Mouse (Mus musculus) heart, postnatal 10 days (tissue): ENCODE data around the gene Apol9b. TPM values are rescaled to one million over a fixed set of nuclear protein-coding genes. Genes with fewer than 3 reads are reported as not detected.
A peak's percentile ranks its signal among the peaks of the same experiment; 100 is the strongest.
"Not testable (repeated sequence)": the region's sequence is repeated elsewhere in the genome, so short reads cannot be mapped to it uniquely, and the experiment has no call there.

Experiments
- DNase-seq, 2 experiments: peaks; one replicate each; pipeline ENCODE4 v3.0.0; 2021
- intact Hi-C: fragments of 180-260 bp; cut with DNase I; formaldehyde crosslinking; loops from one replicate; pipeline ENCODE4 v1.15.1; 2025
- total RNA-seq, 2 experiments: library from RNA; stranded (reverse); gene quantifications; 2 replicates each; pipeline ENCODE4 v1.2.3; 2021

Gene Apol9b
- not detected for total RNA-seq

DNA sequence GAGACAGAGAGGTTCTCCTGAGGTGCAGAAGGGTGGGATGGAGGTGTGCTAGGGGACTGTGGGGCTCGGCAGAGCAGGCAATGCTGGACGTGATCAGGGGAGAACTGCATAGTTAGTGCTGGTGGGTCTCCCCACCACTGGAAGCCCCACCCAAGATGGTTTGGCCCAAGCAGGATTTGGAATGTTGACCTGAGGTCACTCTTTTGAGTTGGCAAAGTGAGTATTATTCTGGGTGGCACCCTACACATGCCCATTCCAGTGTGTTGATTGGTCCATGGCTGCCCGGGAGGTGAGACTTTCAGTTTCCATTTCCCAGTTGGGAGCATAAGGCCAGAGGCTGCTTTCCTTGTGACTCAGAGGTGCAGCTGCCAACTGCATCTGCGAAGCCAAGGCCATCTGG lies at the start of gene Apol9b:
Apol9b (plus strand) TSS at position 301 of the 400 bp plus-strand sequence.
- DNase-seq, intact Hi-C loops: not testable (repeated sequence)

GRCm38 (mm10) chr15:77683944-77684343 lies 44.9 kb upstream of the Apol9b start:
- intact Hi-C loops: loop anchor here (5.0 kb wide), 1 partner anchor 162 kb away; no protein-coding TSS in a partner anchor
- DNase-seq: peak; percentile 28 to 57

DNA sequence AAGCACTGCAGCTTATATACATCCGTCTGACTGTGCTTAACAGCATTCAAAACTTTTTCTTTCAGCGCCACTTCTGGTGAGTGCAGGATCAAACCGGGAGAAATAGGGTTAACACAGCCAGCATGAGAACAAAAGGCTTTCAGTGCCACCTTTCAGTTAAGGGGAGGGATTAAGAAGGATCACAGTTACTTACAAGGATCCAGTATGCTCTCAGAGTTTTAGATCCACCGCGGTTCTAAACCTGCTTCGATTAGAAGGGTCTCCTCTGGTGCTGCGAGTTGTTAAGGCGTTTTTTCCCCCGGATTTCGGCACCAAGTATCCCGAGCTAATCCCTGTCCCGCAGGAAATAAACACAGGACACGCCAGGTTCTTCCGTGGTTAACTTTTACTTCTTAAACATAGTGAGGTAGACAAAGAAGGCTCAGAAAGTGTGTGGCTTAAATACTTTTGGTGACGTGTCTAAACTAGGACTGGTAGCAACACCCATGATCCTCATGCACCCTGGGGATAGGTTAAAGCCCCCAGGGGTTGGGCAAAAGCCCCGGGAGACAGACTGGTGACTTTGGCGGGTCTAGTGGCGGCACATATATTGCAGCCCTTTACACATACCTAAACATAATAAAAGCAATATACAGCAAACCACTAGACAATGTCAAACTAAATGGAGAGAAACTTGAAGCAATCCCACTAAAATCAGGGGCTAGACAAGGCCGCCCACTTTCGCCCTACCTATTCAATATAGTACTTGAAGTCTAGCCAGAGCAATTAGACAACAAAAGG lies 37.1 kb upstream of the Apol9b start:
- DNase-seq: not testable (repeated sequence)
- intact Hi-C loops: loop anchor here (10.0 kb wide), 1 partner anchor 63 kb away; the partner anchor contains the start of gene Apol8

DNA sequence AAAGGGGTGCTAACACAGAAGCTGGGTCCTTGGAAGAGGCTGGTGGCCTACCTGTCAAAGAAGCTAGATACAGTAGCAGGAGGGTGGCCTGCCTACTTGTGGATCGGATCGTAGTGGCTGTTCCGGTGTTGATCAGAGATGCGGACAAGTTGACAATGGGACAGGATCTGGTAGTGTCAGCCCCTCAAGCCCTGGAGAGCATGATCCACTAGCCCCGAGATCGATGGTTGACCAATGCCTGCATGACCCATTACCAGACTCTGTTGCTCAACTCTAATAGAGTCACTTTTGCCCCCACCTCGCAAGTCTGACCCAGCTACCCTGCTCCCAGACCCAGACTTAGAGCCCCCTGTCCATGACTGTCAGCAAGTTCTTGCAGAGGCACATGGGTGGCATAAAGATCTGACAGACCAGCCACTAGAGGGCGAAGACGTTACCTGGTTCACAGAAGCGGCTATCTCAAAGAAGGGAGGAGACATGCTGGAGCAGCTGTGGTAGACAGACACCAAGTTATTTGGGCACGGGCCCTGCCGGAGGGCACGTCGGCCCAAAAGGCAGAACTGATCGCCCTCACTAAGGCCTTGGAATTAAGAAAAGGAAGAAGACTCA lies 34.0 kb upstream of the Apol9b start:
- intact Hi-C loops: loop anchor here (10.0 kb wide), 1 partner anchor 60 kb away; the partner anchor contains the start of gene Apol8
- DNase-seq: peak; percentile 28 to 29

DNA sequence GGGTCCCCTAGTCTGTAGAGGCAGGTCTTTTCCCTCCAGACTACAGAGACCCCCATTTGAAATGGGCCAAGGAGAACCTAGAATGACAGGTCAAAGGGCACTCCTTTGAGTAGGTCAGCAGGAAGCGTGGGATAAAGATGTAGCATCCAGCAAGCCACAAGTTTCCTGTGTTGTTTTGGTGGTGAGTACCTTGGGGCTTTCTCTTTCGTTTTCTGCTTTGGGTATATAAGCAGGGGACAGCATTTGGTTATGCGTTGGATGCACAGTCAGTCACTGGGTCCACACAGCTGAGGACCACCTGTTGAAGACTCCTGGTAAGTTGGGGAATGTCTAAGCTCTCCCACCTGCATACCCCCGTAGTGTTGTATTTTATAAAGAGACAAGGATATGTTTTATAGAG lies 30.2 kb upstream of the Apol9b start, which contains the start of gene Apol7e:
Apol7e (plus strand) TSS at position 202 of the 400 bp plus-strand sequence.
- intact Hi-C loops: loop anchor here (10.0 kb wide), 1 partner anchor 56 kb away; the partner anchor contains the start of gene Apol8
- not testable (repeated sequence) for DNase-seq

DNA sequence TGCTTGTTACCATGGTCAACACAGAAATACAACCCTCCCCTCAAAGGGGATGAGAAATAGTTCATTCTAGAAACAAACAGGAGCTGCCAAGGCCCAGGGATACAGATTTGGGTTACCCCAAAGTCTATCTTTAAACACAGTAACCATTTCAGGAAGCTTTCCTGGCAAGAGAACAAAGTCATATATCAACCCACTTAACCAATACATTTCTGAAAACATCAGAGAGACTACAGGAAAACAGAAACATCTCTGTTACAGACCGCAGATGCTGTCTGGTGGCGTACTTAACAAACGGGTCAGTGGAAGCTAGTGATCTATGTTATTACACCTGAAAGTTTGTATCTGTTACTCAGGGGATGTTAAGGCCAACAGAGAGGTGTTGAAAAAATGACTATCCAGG lies 23.5 kb upstream of the Apol9b start:
- DNase-seq, intact Hi-C loops: not testable (repeated sequence)

- intact Hi-C loops: not testable (repeated sequence)
- DNase-seq: peak; percentile 15 to 31
Measured at GRCm38 (mm10) chr15:77708936-77709335, 19.9 kb upstream of the Apol9b start.

DNA sequence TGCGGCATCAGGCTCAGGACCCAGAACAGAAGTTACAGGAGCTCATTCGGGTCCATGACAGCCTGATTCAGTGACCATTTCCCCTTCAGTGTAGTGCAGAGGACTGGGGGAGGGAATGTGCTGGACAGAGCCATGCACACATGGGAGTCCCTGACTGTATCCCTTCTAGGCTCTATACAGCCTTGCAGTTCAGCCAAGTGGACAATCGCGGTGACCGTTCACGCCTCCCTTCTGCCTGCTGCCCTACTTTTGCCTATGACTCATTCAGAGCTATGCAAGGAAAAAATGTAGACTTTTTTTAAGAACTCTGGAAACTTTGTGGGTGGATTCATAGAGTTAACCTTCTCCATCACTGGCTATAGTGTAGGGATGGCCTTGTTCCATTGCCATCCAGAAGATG lies 10.6 kb upstream of the Apol9b start:
- intact Hi-C loops, DNase-seq: not testable (repeated sequence)

DNA sequence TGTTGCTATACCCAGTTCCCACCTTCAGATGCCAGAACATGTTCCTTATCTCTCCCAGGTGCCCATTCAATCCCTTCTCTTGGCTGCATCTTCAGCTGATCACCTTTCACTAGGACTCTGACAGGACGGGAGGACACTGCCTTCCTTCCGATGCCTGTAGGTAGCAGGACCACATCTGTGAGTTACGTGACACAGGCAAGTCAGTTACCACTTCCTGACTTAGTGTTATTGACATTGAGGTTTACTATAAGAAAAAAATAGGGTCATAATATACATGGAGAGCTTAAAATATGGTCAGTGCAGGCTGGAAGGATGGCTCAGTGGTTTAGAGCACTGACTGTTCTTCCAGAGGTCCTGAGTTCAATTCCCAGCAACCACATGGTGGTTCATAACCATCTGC lies 7.3 kb upstream of the Apol9b start:
- intact Hi-C loops, DNase-seq: not testable (repeated sequence)

- intact Hi-C loops, DNase-seq: not testable (repeated sequence)
Measured at GRCm38 (mm10) chr15:77724208-77724911, 4.5 kb upstream of the Apol9b start.

DNA sequence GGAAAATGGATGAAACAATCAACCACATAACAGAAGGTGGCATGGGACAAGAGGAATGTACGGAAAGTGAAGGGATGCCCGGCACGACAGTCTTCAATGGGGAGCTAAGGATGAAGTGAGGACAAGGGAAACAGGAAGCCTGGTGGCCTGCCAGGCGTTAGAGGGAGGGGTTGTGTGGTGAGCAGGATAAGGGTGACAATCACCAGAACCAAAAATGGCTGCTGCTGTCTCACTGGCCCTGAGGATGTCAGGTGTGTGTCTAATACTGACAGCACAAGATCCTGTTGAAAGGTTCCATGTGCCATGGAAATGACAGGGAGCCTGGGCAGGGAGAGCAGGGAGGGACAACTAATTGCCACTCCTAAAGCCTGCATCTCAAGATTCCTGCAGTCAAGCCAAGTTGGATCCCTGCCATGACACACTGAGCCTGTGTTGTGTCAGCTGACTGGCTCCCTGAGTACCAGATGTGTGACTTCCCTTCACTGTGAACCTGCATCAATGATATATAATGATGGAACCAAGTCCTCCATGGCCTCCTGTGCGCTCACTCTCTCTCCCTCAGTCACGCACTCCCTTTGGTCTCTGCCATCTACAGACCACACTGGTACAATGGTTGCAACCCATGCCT lies 3.3 kb upstream of the Apol9b start:
- intact Hi-C loops: not testable (repeated sequence)

DNA sequence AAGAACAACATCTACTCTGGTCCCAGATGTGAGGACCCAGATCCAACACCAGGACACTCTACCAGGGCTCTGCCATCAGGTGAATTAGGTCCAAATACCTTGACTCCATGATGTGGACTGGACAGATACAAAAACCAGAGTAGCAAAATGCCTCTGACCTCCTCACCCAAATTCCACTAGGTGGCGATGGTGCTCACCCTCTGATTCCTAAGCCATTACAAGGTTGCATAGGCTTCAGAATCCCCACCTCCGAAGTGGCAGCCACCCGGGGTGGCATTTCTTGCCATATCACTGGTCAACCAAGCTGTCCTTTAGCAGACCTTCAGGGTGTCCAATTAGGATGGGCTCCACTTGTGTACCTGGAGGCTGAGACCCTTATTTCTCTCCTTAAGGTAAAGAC lies 1.7 kb upstream of the Apol9b start:
- intact Hi-C loops, DNase-seq: not testable (repeated sequence)

More for the DNA sequence above, 3.3 kb upstream of the Apol9b start:
- peak; percentile 59 to 63 for DNase-seq

DNA sequence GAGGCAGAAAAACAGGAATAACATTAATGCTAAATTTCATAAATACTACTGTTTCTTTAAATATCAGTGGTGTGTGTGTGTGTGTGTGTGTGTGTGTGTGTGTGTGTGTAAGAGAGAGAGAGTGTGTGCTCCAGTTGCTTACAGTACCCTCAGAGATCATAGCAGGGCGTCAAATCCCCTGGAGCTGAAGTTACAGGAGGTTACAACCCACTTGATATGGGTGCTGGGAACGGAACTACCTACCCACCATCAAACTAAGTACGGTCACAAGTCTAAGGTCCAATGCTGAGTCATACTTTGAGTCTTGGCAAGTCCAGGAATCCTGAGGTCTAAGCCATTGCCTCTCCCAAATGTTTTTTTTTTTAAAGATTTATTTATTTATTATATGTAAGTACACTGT lies 1.1 kb upstream of the Apol9b start:
- intact Hi-C loops, DNase-seq: not testable (repeated sequence)

- intact Hi-C loops: no loop called here
- no peak for DNase-seq
Measured at GRCm38 (mm10) chr15:77731605-77732004, 2.8 kb downstream of the Apol9b start.

DNA sequence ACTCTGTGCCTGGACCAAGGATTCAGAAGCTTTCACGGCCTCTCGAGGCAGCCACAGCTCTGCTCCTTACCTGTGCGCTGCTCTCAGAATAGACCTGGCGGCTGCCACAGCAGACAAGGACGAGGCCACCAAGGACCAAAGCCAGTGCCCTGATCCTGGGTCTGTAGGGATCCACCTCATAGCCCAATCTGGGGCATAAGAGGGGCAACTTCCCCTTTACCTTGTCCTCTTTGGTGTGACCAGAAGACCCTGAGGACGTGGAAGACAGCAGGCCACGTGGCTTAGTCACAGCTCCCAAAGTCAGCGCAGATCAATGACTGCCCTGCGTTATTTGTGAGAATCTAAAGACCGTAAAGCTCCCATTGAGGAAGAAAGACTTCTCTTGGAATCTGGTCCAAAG lies 4.0 kb downstream of the Apol9b start:
- intact Hi-C loops, DNase-seq: not testable (repeated sequence)

DNA sequence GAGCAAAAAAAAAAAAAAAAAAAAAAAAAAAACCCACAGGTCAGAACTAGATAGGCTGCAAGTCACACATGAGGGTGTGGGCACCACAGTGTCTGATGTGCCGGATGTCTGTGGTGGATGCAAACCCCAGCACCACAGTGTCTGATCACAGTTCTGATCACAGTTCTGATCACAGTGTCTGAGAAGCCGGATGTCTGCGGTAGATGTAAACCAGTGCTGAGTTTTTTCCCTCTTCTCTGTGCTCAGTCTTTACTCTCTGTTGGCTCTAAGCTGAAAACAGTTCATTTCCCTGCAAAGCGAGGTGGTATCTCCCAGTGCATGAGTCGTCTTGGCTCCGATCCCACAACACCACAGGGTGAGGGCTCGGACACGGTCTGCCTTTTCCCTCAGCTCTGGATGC lies 4.5 kb downstream of the Apol9b start:
- intact Hi-C loops: not testable (repeated sequence)
- peak in 1 of 2 experiments; percentile 53 for DNase-seq

DNA sequence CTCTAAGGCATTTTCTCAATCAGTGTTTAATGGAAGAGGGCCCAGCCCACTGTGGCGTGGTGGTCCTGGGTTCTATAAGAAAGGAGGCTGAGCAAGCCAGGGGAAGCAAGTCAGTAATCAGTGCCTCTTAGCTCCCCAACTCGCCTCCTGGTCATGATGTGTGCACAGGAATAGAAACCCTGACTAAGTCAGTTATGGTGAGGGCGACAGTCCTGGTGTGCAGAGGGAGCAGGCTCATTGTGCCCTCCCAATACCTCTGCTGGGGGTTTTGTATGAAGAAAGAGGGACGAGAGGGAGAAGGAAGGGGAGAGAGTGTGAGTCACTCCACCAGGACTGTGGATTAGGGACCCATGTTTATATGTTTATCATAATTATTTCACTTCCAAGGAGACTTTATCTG lies 5.1 kb downstream of the Apol9b start:
- DNase-seq, intact Hi-C loops: not testable (repeated sequence)

- DNase-seq: no peak
- intact Hi-C loops: no loop called here
Measured at GRCm38 (mm10) chr15:77740511-77741297, 11.9 kb downstream of the Apol9b start.

DNA sequence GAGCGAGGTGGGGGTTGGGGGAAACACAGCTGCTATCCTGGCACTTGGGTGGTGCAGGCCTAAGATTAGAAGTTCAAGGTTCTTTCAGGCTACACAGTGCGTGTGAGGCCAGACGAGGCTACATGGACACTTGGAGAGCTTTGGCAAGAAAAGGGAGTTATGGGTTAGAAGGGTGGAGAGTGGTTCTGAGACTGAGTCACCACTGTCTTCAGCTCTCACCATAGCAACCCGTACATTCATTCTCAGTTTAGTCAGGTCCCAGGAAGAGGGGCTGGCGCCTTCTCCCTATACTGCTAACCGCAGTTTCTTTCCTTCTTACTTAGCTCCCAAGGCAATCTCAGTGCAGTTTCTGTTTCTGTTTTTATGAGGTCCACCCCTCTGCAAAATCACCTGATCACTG lies 12.7 kb downstream of the Apol9b start:
- DNase-seq, intact Hi-C loops: not testable (repeated sequence)

DNA sequence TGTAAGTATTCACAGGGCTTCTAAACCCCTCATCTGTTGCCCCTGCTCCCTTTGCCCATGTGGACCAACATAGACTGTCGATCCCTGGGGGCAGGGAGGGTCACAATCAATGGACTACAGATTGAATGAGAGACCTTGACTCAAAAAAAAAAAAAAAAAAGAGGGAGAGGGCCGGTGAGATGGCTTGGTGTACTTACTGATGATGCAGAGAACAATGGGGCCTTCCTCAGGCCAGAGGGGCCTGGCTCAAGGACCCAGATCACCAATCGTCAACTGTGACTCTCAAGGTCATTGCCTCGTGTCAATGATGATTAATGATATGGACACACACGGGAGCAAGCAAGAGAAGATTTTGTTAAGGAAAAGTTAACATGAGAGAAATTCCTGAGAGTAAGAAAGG lies 15.8 kb downstream of the Apol9b start:
- DNase-seq: no peak
- intact Hi-C loops: no loop called here
